Mouse (Mus musculus) G1E (cell line): ENCODE data around the gene Tmbim7. TPM values are rescaled to one million over a fixed set of nuclear protein-coding genes. Genes with fewer than 3 reads are reported as not detected.

Experiments
- ATAC-seq: 2 replicates; pipeline ENCODE4 v1.8.0; 2016; ENCODE audit warnings: mild to moderate bottlenecking; ENCODE audit not compliant: insufficient number of reproducible peaks, poor library complexity, low FRiP score, severe bottlenecking; ENCODE audit errors: extremely low read depth
- DNase-seq: peaks from one replicate; pipeline ENCODE4 v3.0.0; 2012; ENCODE audit warnings: low spot score
- H3K27me3 ChIP-seq: 2 replicates; pipeline ENCODE4 v1.6.1; 2012; ENCODE audit warnings: mild to moderate bottlenecking, low read length, inconsistent platforms; ENCODE audit not compliant: insufficient read depth
- H3K36me3 ChIP-seq: replicated peaks from 2 replicates; pipeline ENCODE3; 2012; ENCODE audit warnings: mild to moderate bottlenecking, inconsistent platforms
- H3K4me1 ChIP-seq: 2 replicates; pipeline ENCODE4 v1.6.1; 2012; ENCODE audit warnings: low read depth, low read length, inconsistent platforms, mixed read lengths; ENCODE audit not compliant: insufficient read depth
- H3K4me3 ChIP-seq: 2 replicates; pipeline ENCODE4 v1.5.1; 2012; ENCODE audit warnings: low read depth, mild to moderate bottlenecking, inconsistent platforms, low read length, moderate library complexity, mixed read lengths
- H3K9me3 ChIP-seq: replicated peaks from 2 replicates; pipeline ENCODE4 v1.6.1; 2012; ENCODE audit warnings: inconsistent platforms
- CTCF ChIP-seq: IDR thresholded peaks from 2 replicates; pipeline ENCODE4 v1.5.1; 2012; ENCODE audit warnings: low read depth, low read length, inconsistent platforms, mixed read lengths
- GATA1 ChIP-seq: IDR thresholded peaks from 2 replicates; pipeline ENCODE4 v1.6.1; 2012; ENCODE audit warnings: borderline replicate concordance, low read length, inconsistent platforms, mixed read lengths
- GATA2 ChIP-seq: IDR thresholded peaks from 2 replicates; pipeline ENCODE4 v1.6.1; 2012; ENCODE audit warnings: low read depth, low read length, inconsistent platforms, borderline replicate concordance
- POLR2AphosphoS5 ChIP-seq: IDR thresholded peaks from 2 replicates; pipeline ENCODE4 v1.6.1; 2012; ENCODE audit warnings: low read depth, low read length, inconsistent platforms; ENCODE audit not compliant: insufficient replicate concordance
- TAL1 ChIP-seq: conservative IDR thresholded peaks from 2 replicates; pipeline ENCODE4 v1.6.1; 2012; ENCODE audit warnings: low read depth, low read length, inconsistent platforms, mixed read lengths
- polyA plus RNA-seq: library from polyadenylated mRNA; stranded (reverse); fragments of >175 nt; gene quantifications from 2 replicates; pipeline ENCODE4 v1.2.3, GENCODE M21; 2012
- total RNA-seq, 2 experiments: library from RNA; stranded (forward) in 1 of 2; stranded (reverse) in 1 of 2; fragments of 200-1000 nt in 1 of 2; fragments of >200 nt in 1 of 2; fragmentation: Nextera tagmentation in 1 of 2; gene quantifications; 2 replicates each; pipeline ENCODE4 v1.2.3; 2014 to 2017

Gene Tmbim7
- total and polyA plus RNA-seq, 3 experiments, result not detected

GRCm38 (mm10) chr5:3691283-3691682 is 40.3 kb downstream of the Tmbim7 start:
- H3K36me3 ChIP-seq, result peaks cover 84% of the 10 kb centered on the region
- no peak for ATAC-seq

GRCm38 (mm10) chr5:3692956-3693355 is 42.0 kb downstream of the Tmbim7 start:
- Histone ChIP-seq H3K27me3 (no peaks in the 10 kb centered on the region), H3K36me3 (peaks cover 82% of the 10 kb centered on the region), H3K9me3 (no peaks in the 10 kb centered on the region), H3K4me1 (no peaks in the 10 kb centered on the region), H3K4me3 (no peak overlapping the region)
- ATAC-seq, result no peak
- DNase-seq, result no peak
- no peak for TF ChIP-seq CTCF
- no peak for TF ChIP-seq GATA1
- TF ChIP-seq POLR2AphosphoS5, result no peak
- no peak for TF ChIP-seq TAL1
- TF ChIP-seq GATA2, result no peak

More at GRCm38 (mm10) chr5:3691283-3691682, 40.3 kb downstream of the Tmbim7 start:
- Histone ChIP-seq H3K27me3 (no peaks in the 10 kb centered on the region), H3K4me1 (no peaks in the 10 kb centered on the region), H3K9me3 (no peaks in the 10 kb centered on the region), H3K4me3 (no peak overlapping the region)
- no peak for DNase-seq
- no peak for TF ChIP-seq POLR2AphosphoS5
- TF ChIP-seq TAL1, result no peak
- TF ChIP-seq GATA2, result no peak
- TF ChIP-seq CTCF, result no peak
- TF ChIP-seq GATA1, result no peak

- H3K36me3 ChIP-seq, result peaks cover 75% of the 10 kb centered on the region
These were observed 44.2 kb downstream of the Tmbim7 start for GRCm38 (mm10) chr5:3695191-3695590.

GRCm38 (mm10) chr5:3696031-3696430 is 45.0 kb downstream of the Tmbim7 start:
- no peaks in the 10 kb centered on the region for H3K4me1 ChIP-seq
- TF ChIP-seq POLR2AphosphoS5, result no peak
- TF ChIP-seq CTCF, result no peak
- no peak for TF ChIP-seq GATA1
- TF ChIP-seq TAL1, result no peak
- TF ChIP-seq GATA2, result no peak
- DNase-seq (no peak), ATAC-seq (no peak)
- no peak overlapping the region for H3K4me3 ChIP-seq
- no peaks in the 10 kb centered on the region for H3K27me3 ChIP-seq
- H3K9me3 ChIP-seq, result no peaks in the 10 kb centered on the region
- H3K36me3 ChIP-seq, result peaks cover 76% of the 10 kb centered on the region

More at GRCm38 (mm10) chr5:3695191-3695590, 44.2 kb downstream of the Tmbim7 start:
- H3K27me3 ChIP-seq, result no peaks in the 10 kb centered on the region
- H3K4me3 ChIP-seq, result no peak overlapping the region
- no peak for TF ChIP-seq GATA2
- TF ChIP-seq TAL1, result no peak
- TF ChIP-seq POLR2AphosphoS5, result no peak
- no peak for TF ChIP-seq GATA1
- no peak for TF ChIP-seq CTCF
- ATAC-seq, result no peak
- DNase-seq, result no peak
- no peaks in the 10 kb centered on the region for H3K9me3 ChIP-seq
- no peaks in the 10 kb centered on the region for H3K4me1 ChIP-seq

- Histone ChIP-seq H3K27me3 (no peaks in the 10 kb centered on the region), H3K4me3 (no peak overlapping the region), H3K36me3 (peaks cover 55% of the 10 kb centered on the region)
These were observed 49.0 kb downstream of the Tmbim7 start for GRCm38 (mm10) chr5:3700025-3700424.

GRCm38 (mm10) chr5:3702180-3702579 is 51.2 kb downstream of the Tmbim7 start:
- DNase-seq (no peak), ATAC-seq (no peak)
- TF ChIP-seq CTCF (no peak), GATA1 (no peak), GATA2 (no peak), TAL1 (no peak), POLR2AphosphoS5 (no peak)
- Histone ChIP-seq H3K9me3 (no peaks in the 10 kb centered on the region), H3K36me3 (peaks cover 47% of the 10 kb centered on the region), H3K4me3 (no peak overlapping the region), H3K27me3 (no peaks in the 10 kb centered on the region), H3K4me1 (no peaks in the 10 kb centered on the region)

More at GRCm38 (mm10) chr5:3700025-3700424, 49.0 kb downstream of the Tmbim7 start:
- ATAC-seq (no peak), DNase-seq (no peak)
- H3K9me3 ChIP-seq, result no peaks in the 10 kb centered on the region
- TF ChIP-seq TAL1, result no peak
- TF ChIP-seq GATA2, result no peak
- no peak for TF ChIP-seq GATA1
- no peak for TF ChIP-seq POLR2AphosphoS5
- TF ChIP-seq CTCF, result no peak
- H3K4me1 ChIP-seq, result no peaks in the 10 kb centered on the region

GRCm38 (mm10) chr5:3715800-3716199 is 64.8 kb downstream of the Tmbim7 start:
- no peak overlapping the region for H3K4me3 ChIP-seq
- no peaks in the 10 kb centered on the region for H3K4me1 ChIP-seq
- peaks cover 60% of the 10 kb centered on the region for H3K36me3 ChIP-seq
- H3K27me3 ChIP-seq, result no peaks in the 10 kb centered on the region
- ATAC-seq (no peak), DNase-seq (no peak)
- TF ChIP-seq TAL1, result no peak
- no peak for TF ChIP-seq CTCF
- TF ChIP-seq GATA1, result no peak
- TF ChIP-seq POLR2AphosphoS5, result no peak
- no peak for TF ChIP-seq GATA2
- H3K9me3 ChIP-seq, result no peaks in the 10 kb centered on the region
